In genomic region chr6:115225519-115225918, GRCm38 (mm10) we compare ENCODE assay signal across 19 mouse cellular contexts. TPM values are rescaled to one million over a fixed set of nuclear protein-coding genes. Genes with fewer than 3 reads are reported as not detected.
A peak's percentile ranks its signal among the peaks of the same experiment; 100 is the strongest.
DNase-seq lines count a peak whose midpoint lies in the region; ATAC-seq lines count a peak whose summit lies in the region.
"Had no signal": no experiment of that assay in that cellular context is flagged by ENCODE, and none has a peak within 500 bp of the region (broad histone marks: within the 10 kb centered on the region; RNA-seq: fewer than 3 reads in every experiment).

No protein-coding gene starts in this region.

- H3K4me2 ChIP-seq in midbrain, embryonic 14.5 days (ENCODE audit: low read length): no peak overlapping the region
- H3K4me2 ChIP-seq in midbrain, embryonic 11.5 days: no peak overlapping the region
- H3K4me2 ChIP-seq in hindbrain, embryonic 13.5 days: no peak overlapping the region
- H3K4me2 ChIP-seq: embryonic facial prominence, embryonic 12.5 days; heart, embryonic 11.5 days; liver, embryonic 13.5 days had no signal

- WGBS in midbrain, embryonic 14.5 days: 52% methylated on average over 3 of the region's 3 CpGs
- WGBS in midbrain, embryonic 11.5 days: 67% methylated on average over 3 of the region's 3 CpGs
- 71% methylated on average over 3 of the region's 3 CpGs for WGBS in hindbrain, embryonic 13.5 days

- H3K27ac ChIP-seq in midbrain, embryonic 14.5 days (replicated peaks; ENCODE audit: low read depth, low read length): no peak overlapping the region
- no peak overlapping the region for H3K27ac ChIP-seq in midbrain, embryonic 11.5 days (ENCODE audit: low read depth, low read length)
- H3K27ac ChIP-seq in hindbrain, embryonic 13.5 days: no peak overlapping the region
- H3K27ac ChIP-seq: embryonic facial prominence, embryonic 12.5 days; liver, embryonic 13.5 days had no signal

- H3K27me3 ChIP-seq in midbrain, embryonic 14.5 days (ENCODE audit: control insufficient read depth, insufficient read depth, low read length): no peaks in the 10 kb centered on the region
- H3K27me3 ChIP-seq in midbrain, embryonic 11.5 days (ENCODE audit: control insufficient read depth, insufficient read depth, low read length): no peaks in the 10 kb centered on the region
- no peaks in the 10 kb centered on the region for H3K27me3 ChIP-seq in hindbrain, embryonic 13.5 days
- H3K27me3 ChIP-seq: CH12.LX; embryonic facial prominence, embryonic 12.5 days; liver, embryonic 13.5 days had no signal

- no peak overlapping the region for H3K4me3 ChIP-seq in midbrain, embryonic 14.5 days (replicated peaks; ENCODE audit: low read depth, low read length)
- H3K4me3 ChIP-seq in midbrain, embryonic 11.5 days (ENCODE audit: low read depth, low read length): no peak overlapping the region
- H3K4me3 ChIP-seq in hindbrain, embryonic 13.5 days: no peak overlapping the region
- H3K4me3 ChIP-seq: embryonic facial prominence, embryonic 12.5 days; liver, embryonic 13.5 days had no signal

- H3K9ac ChIP-seq in midbrain, embryonic 14.5 days (replicated peaks; ENCODE audit: low read length): no peak overlapping the region
- H3K9ac ChIP-seq in midbrain, embryonic 11.5 days (ENCODE audit: low read length): no peak overlapping the region
- H3K9ac ChIP-seq in hindbrain, embryonic 13.5 days: no peak overlapping the region
- H3K9ac ChIP-seq: embryonic facial prominence, embryonic 12.5 days; liver, embryonic 13.5 days had no signal

- no peaks in the 10 kb centered on the region for H3K4me1 ChIP-seq in midbrain, embryonic 14.5 days (ENCODE audit: control insufficient read depth, insufficient read depth, low read length)
- H3K4me1 ChIP-seq in midbrain, embryonic 11.5 days (ENCODE audit: control insufficient read depth, insufficient read depth, low read length): no peaks in the 10 kb centered on the region
- H3K4me1 ChIP-seq in hindbrain, embryonic 13.5 days (replicated peaks): no peaks in the 10 kb centered on the region
- H3K4me1 ChIP-seq: liver, embryonic 13.5 days had no signal

- no peak for ATAC-seq in midbrain, embryonic 14.5 days (ENCODE audit: low FRiP score, low TSS enrichment)
- ATAC-seq in midbrain, embryonic 11.5 days (ENCODE audit: low FRiP score): no peak
- ATAC-seq in hindbrain, embryonic 13.5 days (ENCODE audit: low FRiP score): no peak

- no peaks in the 10 kb centered on the region for H3K36me3 ChIP-seq in midbrain, embryonic 14.5 days (ENCODE audit: control insufficient read depth, insufficient read depth, low read length)
- H3K36me3 ChIP-seq in midbrain, embryonic 11.5 days (ENCODE audit: control insufficient read depth, insufficient read depth, low read length): no peaks in the 10 kb centered on the region
- H3K36me3 ChIP-seq in hindbrain, embryonic 13.5 days: no peaks in the 10 kb centered on the region
- H3K36me3 ChIP-seq: embryonic facial prominence, embryonic 12.5 days; liver, embryonic 13.5 days had no signal

- peak; percentile 11 for DNase-seq in midbrain, embryonic 14.5 days
- DNase-seq in midbrain, embryonic 11.5 days (ENCODE audit: low spot score, missing footprints): no peak
- peak; percentile 94 for DNase-seq in brain, adult 2 months (ENCODE audit: low read depth, low spot score)
- DNase-seq in cerebellum, postnatal 14 days: peak; percentile 80 to 87
- DNase-seq in layer of hippocampus, postnatal 14 days (ENCODE audit: low spot score in 2 of 2): peak; percentile 56 to 88
- no peak for DNase-seq in kidney, postnatal 4 days
- DNase-seq in testis, postnatal 10 days (ENCODE audit: low spot score): no peak
- DNase-seq: kidney, adult 8-10 months; liver, embryonic 13.5 days; lung, postnatal 36 days had no signal

- H3K9me3 ChIP-seq in midbrain, embryonic 14.5 days (ENCODE audit: control insufficient read depth, low read length): no peaks in the 10 kb centered on the region
- no peaks in the 10 kb centered on the region for H3K9me3 ChIP-seq in midbrain, embryonic 11.5 days (ENCODE audit: control insufficient read depth, low read length)
- no peaks in the 10 kb centered on the region for H3K9me3 ChIP-seq in hindbrain, embryonic 13.5 days
- H3K9me3 ChIP-seq: embryonic facial prominence, embryonic 12.5 days; liver, embryonic 13.5 days had no signal

RNA-seq across cellular contexts. Expression of gene Gm17482, which starts 1.6 kb away (rescaled TPM):
- not detected in 2 replicates for polyA plus RNA-seq in midbrain, embryonic 14.5 days (2014; fragmentation: Nextera tagmentation; extraction: Ambion mirVana)
- not detected in 2 replicates for polyA plus RNA-seq in midbrain, embryonic 11.5 days (2014; fragmentation: Nextera tagmentation; extraction: Ambion mirVana)
- not detected for total RNA-seq in layer of hippocampus, postnatal 14 days (2021)
- polyA plus RNA-seq in hindbrain, embryonic 13.5 days (2015; fragmentation: Nextera tagmentation; extraction: Ambion mirVana): not detected in 2 replicates
- total RNA-seq: CH12.LX; left cerebral cortex, adult 8-10 months; monocyte, adult 5-6 weeks; neutrophil, adult 5-6 weeks had no signal
- polyA plus RNA-seq: embryonic facial prominence, embryonic 12.5 days; heart, embryonic 11.5 days; hindbrain, embryonic 11.5 days; liver, embryonic 13.5 days; stomach, embryonic 16.5 days had no signal

RNA-seq across cellular contexts. Expression of gene Timp4, which starts 26.5 kb away (rescaled TPM):
- polyA plus RNA-seq in midbrain, embryonic 14.5 days (2014; fragmentation: Nextera tagmentation; extraction: Ambion mirVana): 8.4 and 11.5 TPM in 2 replicates
- polyA plus RNA-seq in midbrain, embryonic 11.5 days (2014; fragmentation: Nextera tagmentation; extraction: Ambion mirVana): 0.05 and 0.06 TPM in 2 replicates
- total RNA-seq in layer of hippocampus, postnatal 14 days (2021): 10 to 100 TPM; 25.2 to 34.6 TPM
- 9.1 and 11.8 TPM in 2 replicates for polyA plus RNA-seq in hindbrain, embryonic 13.5 days (2015; fragmentation: Nextera tagmentation; extraction: Ambion mirVana)
- total RNA-seq: CH12.LX; monocyte, adult 5-6 weeks; neutrophil, adult 5-6 weeks had no signal

Comparison
In these comparisons a context has a peak if more than half of its experiments do, and no peak if none do; other contexts are left out.
1. DNase-seq: peak in midbrain, embryonic 14.5 days (single experiment), brain, adult 2 months (single experiment), cerebellum, postnatal 14 days (2 of 2) and layer of hippocampus, postnatal 14 days (2 of 2); none in midbrain, embryonic 11.5 days (single experiment), kidney, postnatal 4 days (0 of 2) and testis, postnatal 10 days (single experiment).